Mouse (Mus musculus) mouse trophoblast stem cell (cell line): ENCODE measurements around the gene Kcnq1.

Source experiments
- in situ Hi-C, 2 experiments: fragments of 300-500 bp; cut with MseI, MboI; formaldehyde crosslinking; loops; 2 replicates in 1 of 2; 3 replicates in 1 of 2; pipeline ENCODE4 v1.15.1; 2025

Gene Kcnq1

DNA sequence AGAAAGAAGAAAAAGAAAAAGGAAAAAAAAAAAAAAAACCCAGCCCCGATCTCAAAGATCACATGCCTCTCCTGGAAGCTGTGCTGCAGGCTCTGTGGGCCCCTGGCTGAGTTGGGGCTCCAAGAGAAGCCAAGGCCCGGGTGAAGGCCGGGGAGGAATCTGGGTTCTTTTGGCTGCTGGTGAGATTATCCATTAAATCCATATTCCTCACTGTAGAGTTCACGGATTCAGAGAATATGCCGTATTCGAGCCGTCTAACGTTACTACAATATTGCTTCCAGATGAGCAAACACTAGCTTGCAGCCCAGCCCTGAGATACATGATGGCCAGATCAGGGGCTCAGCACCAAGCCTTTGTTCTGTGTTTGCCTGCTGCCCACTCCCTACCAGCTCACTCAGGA, 204.7 kb downstream of the Kcnq1 start:
- in situ Hi-C loops: no loop called here

GRCm38 (mm10) chr7:143311471-143311870, 205.3 kb downstream of the Kcnq1 start:
- in situ Hi-C loops: no loop called here

GRCm38 (mm10) chr7:143313572-143314319, 207.6 kb downstream of the Kcnq1 start:
- in situ Hi-C loops: no loop called here

DNA sequence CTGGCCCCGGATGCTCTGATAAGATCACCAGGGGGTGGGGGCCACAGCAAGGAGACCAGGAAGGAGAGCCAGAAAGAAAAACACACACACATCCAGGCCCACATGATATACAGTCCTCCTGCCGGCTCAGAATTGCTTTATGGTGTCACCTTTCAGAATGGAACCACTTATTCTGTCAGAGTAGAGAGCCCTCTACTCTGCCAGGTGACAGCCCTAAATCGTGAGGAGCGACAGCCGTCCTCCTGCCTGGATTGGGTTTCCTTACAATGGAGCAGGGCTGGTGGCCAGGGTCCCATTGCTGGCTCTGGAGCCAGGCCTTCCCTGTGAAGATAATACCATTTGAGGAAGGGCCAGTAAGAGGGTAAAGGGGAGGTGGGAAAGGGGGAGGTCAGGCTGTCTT, 212.3 kb downstream of the Kcnq1 start:
- in situ Hi-C loops: no loop called here

GRCm38 (mm10) chr7:143320367-143320766, 214.2 kb downstream of the Kcnq1 start:
- in situ Hi-C loops: no loop called here

DNA sequence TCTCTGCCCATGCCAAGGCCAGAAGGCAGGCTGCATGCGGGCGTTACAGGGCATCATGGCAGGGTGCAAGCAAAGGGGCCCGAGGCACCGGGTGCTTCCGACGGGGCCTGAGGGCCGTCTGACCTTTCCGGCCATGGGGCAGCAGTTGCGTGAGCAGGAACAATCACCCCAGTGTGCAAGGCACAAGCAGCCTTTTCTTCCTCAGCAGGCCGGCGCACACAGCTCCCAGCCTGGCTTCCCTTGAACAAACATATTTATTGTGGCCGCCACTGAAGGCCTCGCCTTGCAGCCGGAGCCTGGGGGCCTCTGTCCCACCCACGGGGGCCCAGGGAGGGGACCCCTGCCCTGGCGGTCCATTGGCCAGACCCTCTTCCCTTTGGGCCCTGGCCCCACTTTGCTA, 218.9 kb downstream of the Kcnq1 start:
- in situ Hi-C loops: no loop called here

DNA sequence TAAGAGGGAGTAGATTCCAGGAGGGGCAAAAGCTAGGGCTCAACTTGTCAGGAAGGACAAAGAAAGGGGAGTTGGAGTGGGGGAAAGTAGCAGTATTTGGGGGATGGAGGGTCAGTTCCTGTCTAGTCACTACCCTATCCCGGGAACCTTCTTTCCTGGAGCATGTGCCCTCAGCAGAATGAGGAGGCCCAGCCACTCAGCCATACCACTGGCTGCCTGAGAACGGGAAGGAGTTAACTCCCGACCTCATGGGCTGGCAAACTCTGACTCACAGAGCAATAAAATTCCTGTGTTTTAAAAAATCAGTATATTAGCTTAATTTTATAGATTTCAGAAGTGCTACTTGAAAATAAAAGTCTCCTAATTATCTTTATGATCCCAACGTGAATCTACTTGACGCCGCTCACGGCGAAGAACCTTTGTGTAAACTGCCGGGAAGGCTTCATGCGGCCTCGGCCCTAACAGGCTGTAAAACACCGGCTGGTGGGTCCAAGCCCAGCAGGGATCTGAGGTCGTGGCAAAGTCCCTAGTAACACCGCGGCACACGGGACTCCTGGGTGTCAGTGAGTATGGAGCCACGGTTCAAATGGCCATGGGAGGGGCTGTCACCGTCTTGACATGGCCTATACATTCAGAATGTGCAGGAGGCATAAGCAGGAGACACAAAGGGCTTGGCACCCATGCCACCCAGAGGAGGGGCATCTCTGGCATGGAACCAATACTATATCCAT, 222.2 kb downstream of the Kcnq1 start:
- in situ Hi-C loops: no loop called here

GRCm38 (mm10) chr7:143329110-143329810, 223.1 kb downstream of the Kcnq1 start:
- in situ Hi-C loops: no loop called here

DNA sequence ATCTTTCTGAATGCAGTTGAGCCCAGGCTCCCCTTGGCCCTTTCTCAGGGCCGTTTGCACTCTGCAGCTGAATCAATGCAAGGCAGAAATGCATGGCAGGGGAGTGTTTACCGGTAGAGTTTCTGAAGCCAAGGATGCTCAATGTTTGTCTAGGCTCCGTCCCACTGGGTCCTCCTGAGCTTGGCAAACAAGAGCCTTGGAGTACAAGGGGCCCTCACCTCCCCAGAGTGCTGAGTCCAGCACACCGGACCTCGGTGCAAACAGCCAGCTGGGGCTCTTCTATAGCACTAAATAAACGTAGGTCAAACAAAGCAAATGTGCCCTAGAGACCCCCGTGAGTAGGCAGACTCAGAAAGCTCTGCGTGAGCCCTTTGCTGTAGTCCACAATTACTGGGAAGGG, 226.9 kb downstream of the Kcnq1 start:
- in situ Hi-C loops: no loop called here

- in situ Hi-C loops: no loop called here
These were observed 227.4 kb downstream of the Kcnq1 start for GRCm38 (mm10) chr7:143333604-143334003.

- in situ Hi-C loops: no loop called here
These were observed 232.5 kb downstream of the Kcnq1 start for GRCm38 (mm10) chr7:143338690-143339089.

DNA sequence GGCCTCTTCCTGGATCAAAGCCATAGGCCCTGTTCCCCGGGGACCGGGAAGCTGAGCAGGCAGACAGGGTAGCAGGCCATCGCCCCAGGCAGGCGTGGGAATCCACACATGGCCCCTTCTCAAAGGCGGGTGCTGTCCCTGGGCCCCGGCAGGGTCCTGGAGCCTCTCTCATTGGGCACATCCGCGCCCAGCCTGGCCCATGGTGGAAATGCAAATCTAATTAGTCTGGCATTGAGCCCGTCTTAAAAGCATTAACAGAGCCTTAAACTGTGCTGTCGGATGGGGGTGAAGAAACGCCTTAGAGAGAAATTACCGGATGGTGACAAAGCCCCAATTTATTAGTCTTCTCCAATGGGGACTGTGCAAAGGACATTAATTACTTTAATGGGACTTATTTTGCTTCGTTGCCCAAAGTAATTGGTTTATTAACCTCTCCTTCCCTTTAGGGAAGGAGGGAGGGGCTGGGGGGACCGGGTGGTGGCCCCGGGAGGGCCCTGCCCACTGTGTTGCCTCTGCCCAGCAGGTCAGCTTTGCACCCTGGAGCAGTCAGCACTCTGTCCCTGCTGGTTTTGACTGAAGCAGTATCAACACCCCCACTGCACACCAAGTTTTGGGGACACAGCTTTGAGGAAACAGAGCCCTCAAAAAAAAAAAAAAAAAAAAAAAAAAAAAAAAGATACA, 234.6 kb downstream of the Kcnq1 start:
- in situ Hi-C loops: no loop called here

DNA sequence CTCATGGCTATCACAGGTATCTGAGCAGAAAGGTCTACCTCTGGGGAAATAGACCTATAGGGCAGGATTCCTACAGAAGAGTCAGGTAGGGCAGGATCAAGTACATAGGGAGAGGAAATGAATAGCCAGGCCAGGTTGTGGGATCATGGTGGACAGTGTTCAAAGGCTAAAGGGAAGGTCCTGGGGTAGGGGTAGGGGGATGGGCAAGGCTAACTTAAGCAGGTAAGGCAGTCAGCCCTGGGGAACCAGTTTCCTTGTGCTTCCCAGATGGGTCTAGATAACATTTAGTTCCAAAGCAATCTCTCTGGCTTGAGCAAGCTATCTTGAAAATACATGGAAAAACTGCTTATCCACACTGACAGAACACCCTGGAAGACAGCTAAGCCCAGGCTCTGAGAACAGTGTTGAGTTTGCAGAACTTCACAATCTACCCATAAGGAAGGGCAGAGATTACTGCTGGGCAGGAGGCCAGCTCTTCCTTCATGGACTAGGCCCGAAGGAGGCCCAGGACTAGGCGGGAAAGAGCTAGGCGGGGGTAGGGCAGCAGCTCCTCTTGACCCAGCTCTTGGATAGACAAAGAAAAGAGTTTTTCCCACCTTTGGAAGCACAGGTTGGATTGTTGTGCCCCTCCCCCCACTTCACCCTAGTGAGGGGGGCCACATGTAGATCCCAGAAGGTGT, 235.3 kb downstream of the Kcnq1 start:
- in situ Hi-C loops: no loop called here

GRCm38 (mm10) chr7:143343781-143344306, 237.7 kb downstream of the Kcnq1 start:
- in situ Hi-C loops: no loop called here

- in situ Hi-C loops: no loop called here
These were observed 243.1 kb downstream of the Kcnq1 start for GRCm38 (mm10) chr7:143349287-143349686.

DNA sequence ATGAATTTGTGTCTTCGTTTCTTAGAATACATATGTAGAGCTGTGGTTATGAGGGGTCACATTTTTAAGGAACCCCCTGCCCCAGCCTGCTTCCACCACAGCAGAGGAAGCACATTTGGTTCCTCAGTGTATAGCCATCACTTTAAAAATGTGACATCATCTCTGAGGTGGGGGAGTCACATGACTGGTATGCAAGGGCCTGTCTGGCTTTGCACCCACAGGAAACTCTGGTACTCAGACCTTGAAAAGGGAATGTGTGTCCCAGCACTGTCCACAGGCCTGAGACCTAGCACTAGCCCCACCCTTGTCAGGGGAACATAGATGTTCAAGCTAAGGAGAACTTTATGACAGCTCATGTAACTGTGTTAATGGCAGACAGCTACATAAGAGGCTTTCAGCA, 243.7 kb downstream of the Kcnq1 start:
- in situ Hi-C loops: no loop called here

DNA sequence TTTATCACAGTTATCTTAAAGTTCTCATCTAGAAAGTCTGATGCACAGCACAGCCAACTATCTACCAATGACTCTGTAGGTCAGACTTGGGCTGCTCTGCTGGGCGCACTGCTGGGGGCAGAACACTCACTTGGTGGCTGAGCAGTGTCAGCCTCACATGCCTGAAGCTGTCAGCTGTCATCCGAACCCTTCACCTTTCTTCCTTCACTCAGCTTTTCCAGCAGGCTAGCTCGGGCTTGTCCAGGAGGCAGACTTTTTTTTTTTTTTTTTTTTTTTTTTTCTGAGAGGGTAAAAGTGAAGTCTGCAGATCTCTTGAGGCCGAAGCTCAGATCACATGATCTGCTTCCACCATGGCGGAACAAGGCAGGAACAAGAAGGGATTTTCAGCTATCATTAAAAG, 249.7 kb downstream of the Kcnq1 start:
- in situ Hi-C loops: no loop called here

DNA sequence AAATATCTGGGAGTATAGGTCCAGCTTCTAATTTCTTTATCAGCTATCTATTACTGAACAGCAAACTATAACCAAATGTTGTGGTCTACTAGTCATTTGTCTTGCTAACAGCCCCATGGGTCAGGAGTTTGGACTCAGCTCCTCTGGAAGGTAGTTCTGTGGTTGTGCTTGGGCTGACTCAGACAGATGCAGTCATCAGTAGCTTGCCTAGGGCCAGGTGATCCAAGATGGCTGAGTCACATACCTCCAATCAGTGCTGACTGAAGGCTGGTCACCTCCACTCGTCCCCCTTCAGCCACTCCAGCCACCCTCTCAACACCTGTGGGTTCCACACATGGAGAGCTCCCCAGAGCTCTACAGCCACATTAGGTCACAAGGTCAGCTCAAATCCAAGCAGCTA, 250.9 kb downstream of the Kcnq1 start:
- in situ Hi-C loops: no loop called here

GRCm38 (mm10) chr7:143357831-143358230, 251.7 kb downstream of the Kcnq1 start:
- in situ Hi-C loops: no loop called here

DNA sequence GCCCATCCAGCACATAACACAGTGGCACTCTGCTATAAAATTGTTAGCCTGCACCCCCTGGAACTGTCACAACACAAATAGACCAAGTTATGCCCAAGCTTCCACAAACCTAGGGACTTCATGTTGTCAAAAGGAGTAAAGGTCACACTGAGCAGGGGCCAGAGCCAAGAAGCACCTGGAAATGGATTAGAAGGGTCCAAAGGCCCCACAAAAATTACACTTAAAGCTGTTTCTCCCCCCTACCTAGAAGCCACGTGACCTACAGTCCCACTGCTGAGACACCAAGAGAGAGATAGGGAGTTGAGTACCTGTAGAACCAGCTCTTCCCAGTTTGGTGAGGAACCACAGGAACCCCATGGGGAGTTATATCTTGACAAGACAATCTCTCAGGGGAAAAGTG, 253.6 kb downstream of the Kcnq1 start:
- in situ Hi-C loops: no loop called here

- in situ Hi-C loops: no loop called here
These were observed 254.6 kb downstream of the Kcnq1 start for GRCm38 (mm10) chr7:143360776-143361175.
